In the genomic region with DNA sequence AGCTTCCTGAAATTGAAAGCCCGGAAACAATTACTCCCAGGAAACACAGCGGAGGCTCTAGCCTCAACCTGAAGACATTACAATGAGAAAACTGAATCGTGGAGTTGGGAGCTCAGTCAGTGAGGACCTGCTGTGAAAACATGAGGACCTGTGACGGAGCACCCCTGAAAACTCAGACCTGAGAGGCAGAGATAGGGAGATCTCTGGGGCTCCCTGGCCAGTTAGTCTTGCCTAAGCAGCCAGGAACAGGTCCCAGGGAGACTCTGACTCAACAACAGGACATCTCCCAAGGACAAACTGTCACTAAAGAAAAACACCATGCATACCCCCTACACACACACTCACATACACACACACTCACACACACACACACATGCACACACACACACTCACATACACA, we compare ENCODE assay signal across 14 mouse cellular contexts.
"Had no signal": no experiment of that assay in that cellular context is flagged by ENCODE, and none has a peak within 500 bp of the region (broad histone marks: within the 10 kb centered on the region; RNA-seq: fewer than 3 reads in every experiment).

No protein-coding gene starts in this region.

- H3K27me3 ChIP-seq: kidney, embryonic 15.5 days; neural tube, embryonic 12.5 days had no signal

- H3K4me3 ChIP-seq: kidney, embryonic 15.5 days; limb, embryonic 10.5 days; neural tube, embryonic 12.5 days had no signal

- ATAC-seq: intestine, embryonic 16.5 days; lung, postnatal 0 days had no signal

- H3K4me2 ChIP-seq: kidney, embryonic 15.5 days; neural tube, embryonic 12.5 days had no signal

- DNase-seq: kidney, adult 2 months; kidney, postnatal 25 days; lung, adult 2 months; lung, postnatal 36 days; midbrain, embryonic 14.5 days; right cerebral cortex, postnatal 4 days; spleen, adult 18-20 months; thymus, adult 2 months; thymus, postnatal 25 days had no signal

- H3K4me1 ChIP-seq: kidney, embryonic 15.5 days; limb, embryonic 10.5 days; neural tube, embryonic 12.5 days had no signal

- H3K27ac ChIP-seq: kidney, embryonic 15.5 days; limb, embryonic 10.5 days; neural tube, embryonic 12.5 days had no signal

- H3K9me3 ChIP-seq: kidney, embryonic 15.5 days; limb, embryonic 10.5 days; neural tube, embryonic 12.5 days had no signal

- H3K9ac ChIP-seq: kidney, embryonic 15.5 days; neural tube, embryonic 12.5 days had no signal

- H3K36me3 ChIP-seq: kidney, embryonic 15.5 days; limb, embryonic 10.5 days; neural tube, embryonic 12.5 days had no signal
